Mouse (Mus musculus) kidney, postnatal 25 days (tissue): ENCODE results near the gene Snw1.
"Not testable (repeated sequence)": the region's sequence is repeated elsewhere in the genome, so short reads cannot be mapped to it uniquely, and the experiment has no call there.

Experiments used
- DNase-seq, 2 experiments: peaks; one replicate each; pipeline ENCODE4 v3.0.0; 2021; ENCODE audit warnings: mixed read lengths in 2 of 2

Snw1 gene

GRCm38 (mm10) chr12:87471964-87472786 is at the start of gene Snw1:
TSS of gene Snw1 (minus strand) at chr12:87472274.
- DNase-seq, result peak; percentile 95 to 97

DNA sequence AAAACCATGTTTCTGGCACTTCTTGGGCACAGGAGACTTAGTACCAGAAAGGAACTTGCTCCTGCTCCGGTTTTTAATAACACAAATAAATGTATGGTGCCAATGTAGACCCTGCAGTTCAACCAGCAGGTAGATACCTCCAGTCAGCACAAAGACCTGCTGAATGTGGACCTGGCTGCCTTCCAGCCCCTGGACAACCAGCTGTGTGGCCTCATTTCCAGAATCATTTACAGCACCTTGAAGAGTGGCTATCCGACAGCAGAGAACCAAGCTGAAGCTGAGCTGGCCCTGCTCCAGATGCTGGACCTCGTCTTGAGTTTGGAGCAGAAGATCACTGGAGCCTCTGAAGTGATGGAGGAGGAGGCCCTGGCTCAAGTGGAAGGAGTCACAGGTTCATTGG is 47.5 kb upstream of the Snw1 start:
- peak; percentile 2 to 38 for DNase-seq

- DNase-seq, result not testable (repeated sequence)
Observed at GRCm38 (mm10) chr12:87514016-87514415, 41.9 kb upstream of the Snw1 start, which contains the start of gene Gm8300. TSS of gene Gm8300 (plus strand) at chr12:87514316.

- DNase-seq, result not testable (repeated sequence)
Observed at GRCm38 (mm10) chr12:87494421-87494820, 22.3 kb upstream of the Snw1 start, which contains the start of gene Gm5788. TSS of gene Gm5788 (plus strand) at chr12:87494721.

- not testable (repeated sequence) for DNase-seq
Observed at GRCm38 (mm10) chr12:87488683-87489082, 16.6 kb upstream of the Snw1 start.

DNA sequence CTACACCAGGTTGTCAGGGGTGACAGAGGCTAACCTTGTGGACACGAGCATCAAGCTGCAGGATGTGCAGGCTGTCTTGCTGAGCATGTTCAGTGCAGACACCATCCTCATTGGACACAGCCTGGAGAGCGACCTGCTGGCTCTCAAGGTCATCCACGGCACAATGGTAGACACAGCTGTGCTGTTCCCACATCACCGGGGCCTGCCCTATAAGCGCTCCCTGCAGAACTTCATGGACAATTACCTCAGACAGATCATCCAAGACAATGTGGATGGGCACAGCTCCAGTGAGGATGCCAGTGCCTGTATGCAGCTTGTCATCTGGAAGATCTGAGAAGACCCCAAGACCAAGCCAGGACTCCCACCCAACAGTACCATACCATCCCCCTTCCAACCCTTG is 10.4 kb upstream of the Snw1 start:
- not testable (repeated sequence) for DNase-seq

GRCm38 (mm10) chr12:87474756-87475155 is 2.7 kb upstream of the Snw1 start:
- DNase-seq, result no peak

DNA sequence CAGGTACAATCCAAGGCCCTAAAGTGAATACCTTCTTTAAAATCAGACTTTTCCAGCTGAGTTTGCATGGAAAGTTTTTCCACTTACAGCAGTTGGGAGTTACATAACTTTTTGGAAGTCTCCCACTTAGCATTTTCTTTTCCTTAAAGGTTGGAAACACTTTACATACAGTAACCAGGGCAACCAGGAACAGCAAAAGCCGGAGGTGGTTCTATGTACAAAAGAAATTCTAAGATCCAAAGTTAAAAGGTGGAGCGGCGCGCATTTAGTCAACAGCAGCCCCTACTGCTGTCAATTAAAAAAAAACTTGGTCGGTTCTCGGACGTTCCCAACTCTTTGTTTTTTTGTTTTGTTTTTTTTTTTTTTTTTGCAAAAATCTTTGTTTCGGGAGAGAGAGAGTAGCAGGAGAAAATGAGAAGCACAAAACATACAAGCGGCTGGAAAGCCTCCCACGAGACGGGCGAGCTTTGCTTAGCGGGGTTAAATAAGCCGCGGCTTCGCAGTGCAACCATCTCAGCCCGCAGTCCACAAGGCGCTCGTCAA is 582 bp downstream of the Snw1 start:
- peak; percentile 12 to 48 for DNase-seq

GRCm38 (mm10) chr12:87470263-87471136 is 1.6 kb downstream of the Snw1 start:
- no peak for DNase-seq

DNA sequence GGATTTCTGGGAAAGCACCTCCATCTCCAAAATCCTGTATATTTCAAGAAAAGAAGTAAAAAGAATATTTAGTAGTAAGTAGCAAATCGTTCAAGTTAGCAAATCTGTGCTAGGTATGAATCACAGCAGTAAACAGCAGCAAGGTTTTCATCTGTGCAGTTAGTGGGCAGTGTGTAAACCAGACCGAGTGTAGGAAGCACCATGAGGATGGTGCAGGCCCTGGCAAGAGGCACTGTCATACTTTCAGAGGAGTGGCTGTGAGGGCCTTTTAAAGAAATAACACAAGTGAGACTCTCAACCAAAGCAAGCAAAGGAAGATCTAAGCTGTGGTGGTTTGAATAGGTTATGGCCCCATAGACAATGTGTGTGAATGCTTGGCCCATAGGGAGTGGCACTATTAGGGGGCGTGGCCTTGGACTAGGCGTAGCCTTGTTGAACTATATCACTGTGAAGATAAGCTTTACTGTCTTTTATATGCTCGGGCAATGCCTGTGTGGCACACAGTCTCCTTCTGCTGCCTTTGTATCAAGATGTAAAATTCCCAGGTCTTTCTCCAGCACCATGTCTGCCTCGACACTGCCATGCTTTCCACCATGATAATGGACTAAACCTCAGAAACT is 7.3 kb downstream of the Snw1 start:
- DNase-seq, result no peak

DNA sequence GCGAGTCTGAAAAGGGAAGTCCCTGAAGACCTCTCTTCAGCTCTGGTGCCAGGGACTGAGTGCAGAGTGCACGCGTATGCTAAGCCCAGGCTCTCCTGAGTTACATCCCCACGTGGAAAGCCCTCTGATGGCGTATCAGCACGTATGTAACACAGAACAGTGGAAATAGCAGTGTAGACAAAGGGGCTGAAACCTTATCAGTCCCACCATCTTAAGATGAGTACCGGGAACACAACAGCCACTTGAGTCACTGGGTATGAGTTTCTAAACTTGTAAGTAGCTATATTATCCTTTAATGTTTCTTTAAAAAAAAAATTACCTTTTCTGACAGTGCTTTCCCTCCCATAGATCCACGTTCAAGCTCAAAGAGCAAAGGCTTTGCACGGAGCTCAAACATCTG is 22.6 kb downstream of the Snw1 start:
- DNase-seq, result no peak

DNA sequence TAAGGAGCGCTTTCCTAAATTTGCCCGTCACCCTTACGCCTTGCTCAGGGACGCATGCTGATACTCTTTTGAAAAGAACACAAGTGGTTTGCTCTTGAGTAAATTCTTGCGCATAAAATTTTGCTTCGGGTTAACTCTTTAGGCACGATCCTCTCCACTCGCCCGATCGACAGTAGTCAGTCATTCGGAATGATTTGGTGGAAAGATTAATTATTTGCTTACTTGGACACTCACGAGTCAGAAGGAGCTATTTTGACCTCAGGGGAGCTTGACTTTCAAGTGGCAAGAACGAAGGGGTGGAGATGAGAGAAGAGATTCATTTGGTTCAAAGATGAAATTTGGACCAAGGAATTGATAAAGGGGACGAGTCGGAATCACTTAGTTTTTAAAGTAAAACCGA is 27.9 kb downstream of the Snw1 start:
- DNase-seq, result peak in 1 of 2 experiments; percentile 6

DNA sequence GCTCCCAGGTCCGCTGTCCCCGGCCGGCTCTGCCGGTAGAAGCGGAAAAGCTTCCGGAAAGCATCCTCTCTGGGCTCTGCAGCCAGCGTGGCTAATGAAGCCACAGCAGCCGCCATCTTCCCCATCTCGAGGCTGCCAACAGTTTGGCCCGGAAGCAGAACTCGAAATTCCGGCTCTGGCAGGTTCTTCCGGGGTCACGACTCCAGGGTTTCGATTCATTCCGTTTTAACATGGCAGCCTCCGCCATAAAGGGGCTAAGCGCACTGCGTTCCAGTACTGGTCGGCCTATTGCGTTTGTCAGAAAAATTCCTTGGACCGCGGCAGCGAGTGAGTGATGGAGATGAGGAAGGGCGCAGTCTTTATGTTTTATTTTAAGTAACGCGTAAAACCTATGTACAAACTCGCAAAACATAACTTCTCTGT is 28.4 kb downstream of the Snw1 start, which contains the start of the genes Slirp and Alkbh1:
Gene Slirp, plus strand, starts transcription at position 197 of the 423 bp plus-strand sequence.
Gene Alkbh1, minus strand, starts transcription at position 318 of the 423 bp plus-strand sequence.
- peak; percentile 92 to 94 for DNase-seq

DNA sequence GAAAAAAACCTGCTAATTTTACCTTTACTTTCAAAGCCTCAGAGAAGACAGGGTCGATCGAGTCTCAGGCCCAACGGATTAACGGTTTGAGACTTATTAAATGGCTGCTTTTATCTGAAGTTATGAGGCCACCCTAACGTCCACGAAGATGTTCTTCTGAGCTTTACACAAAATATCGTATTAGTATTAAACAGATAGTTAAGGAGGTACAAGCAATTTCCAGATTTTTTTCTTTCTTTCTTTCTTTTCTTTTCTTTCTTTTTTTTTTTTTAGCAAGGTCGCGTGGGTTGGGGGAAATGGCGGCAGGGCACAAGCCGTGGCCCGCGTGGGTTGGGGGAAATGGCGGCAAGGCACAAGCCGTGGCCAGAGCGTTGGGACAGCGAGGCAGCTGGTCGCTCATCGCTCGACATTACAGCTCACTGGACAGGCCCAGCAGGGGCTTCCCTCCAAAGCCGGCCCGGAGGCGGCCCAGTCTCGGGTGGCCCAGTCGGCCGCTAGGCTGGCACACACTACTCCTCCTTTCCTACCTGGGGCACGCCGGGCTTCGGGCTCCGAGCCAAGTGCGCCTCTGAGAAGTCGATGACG is 28.9 kb downstream of the Snw1 start:
- no peak for DNase-seq

DNA sequence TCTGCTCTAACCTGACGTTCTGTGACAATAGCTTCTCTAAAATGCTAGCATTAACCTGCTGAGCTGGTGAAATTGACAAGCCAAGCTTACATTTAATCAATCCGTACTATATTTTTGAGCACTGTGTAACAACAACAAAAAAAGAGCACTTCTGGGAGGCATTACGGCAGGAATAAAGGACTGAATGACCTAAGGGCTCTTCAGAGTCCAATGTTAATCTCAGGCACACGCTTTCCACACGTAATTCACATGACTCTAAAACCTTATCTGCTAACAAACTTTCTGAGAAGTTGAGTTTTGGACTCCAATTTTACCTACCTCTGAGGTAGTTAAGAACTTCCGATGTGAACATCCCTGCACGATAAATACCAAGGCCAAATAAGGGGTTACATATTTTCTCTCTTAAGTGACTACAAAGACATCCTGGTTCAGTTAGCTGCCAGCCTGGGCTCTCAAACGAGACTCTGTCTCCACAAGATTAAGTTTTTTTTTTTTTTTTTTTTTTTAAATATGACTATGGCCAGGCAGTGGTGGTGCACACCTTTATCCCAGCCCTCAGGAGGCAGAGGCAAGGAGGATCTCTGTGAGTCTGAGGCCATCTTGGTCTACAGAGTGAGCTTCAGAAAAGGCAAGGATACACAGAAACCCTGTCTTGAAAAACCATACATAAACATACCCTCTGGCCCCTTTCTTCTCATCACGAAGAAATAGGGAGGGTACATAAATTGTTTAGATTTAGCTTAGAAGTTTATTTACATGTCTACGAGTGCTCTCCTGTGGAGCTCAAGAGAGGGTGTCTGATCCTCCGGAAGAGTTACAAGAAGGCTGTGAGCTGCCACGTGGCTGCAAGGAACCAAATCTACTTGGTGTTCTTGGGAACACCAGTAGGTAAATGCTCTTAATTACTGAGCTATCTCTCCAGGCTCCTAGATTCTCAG is 29.6 kb downstream of the Snw1 start:
- DNase-seq, result no peak

- DNase-seq, result no peak
Observed at GRCm38 (mm10) chr12:87428885-87429284, 43.2 kb downstream of the Snw1 start.

DNA sequence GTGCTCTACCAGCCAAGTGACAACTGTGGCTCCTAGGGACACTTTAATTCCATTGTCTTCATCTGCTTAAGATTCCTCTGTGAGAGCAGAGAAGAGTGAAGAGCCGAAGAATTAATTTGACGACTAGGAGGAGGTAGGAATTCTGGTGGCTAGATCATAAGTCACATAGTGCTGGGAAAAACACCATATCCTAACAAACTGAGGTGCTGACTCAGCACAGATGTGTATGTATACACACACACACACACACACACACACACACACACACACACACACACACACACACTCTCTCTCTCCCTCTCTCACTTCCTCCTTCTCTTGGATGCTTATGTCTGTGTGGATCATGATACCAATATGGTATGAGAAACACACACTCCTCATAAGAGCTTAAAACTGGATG is 43.8 kb downstream of the Snw1 start:
- DNase-seq, result no peak

- DNase-seq, result no peak
Observed at GRCm38 (mm10) chr12:87426354-87427031, 45.6 kb downstream of the Snw1 start.

DNA sequence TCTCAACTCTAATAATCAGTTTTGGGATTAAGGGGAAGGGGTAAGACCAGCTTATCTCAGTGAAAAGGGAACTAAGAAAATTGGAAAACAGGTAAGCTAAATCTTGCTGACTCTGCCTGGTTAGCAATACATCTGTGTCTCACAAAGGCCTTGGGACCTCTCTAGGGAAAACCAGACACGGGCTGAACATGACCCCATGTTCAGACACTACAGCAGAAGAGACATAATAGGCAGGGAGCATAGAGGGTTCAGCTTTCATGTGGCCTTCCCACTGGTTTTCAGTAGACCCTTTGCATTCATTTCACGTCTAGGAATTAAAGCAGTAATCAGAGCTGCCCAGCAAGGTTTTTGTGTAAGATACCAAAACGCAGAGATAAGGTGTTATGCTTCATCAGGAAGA is 47.6 kb downstream of the Snw1 start:
- DNase-seq, result no peak

DNA sequence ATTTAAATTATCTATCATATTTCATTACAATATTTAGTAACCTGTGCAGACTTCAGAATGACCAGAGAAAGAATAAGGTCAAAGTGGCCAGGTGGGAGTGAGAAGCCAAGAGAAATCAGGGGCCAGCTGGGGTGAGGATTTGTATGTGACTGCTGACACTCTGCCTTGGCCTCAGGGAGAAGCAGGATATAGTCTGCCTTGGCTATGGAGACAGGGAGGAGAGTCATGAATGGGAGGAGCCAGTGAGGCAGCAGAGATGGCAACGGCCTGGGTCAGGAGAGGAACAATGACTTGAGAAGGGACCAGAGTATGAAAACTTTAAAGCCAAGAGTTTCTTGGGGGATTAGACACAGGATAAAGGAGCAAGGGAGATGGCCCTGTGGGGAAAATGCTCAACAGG is 48.4 kb downstream of the Snw1 start:
- no peak for DNase-seq
